Mouse (Mus musculus) kidney, adult 2 months (tissue): ENCODE measurements around the gene Hmgn1.

Source experiments
- CTCF ChIP-seq: fragments of 200-500 bp; conservative IDR thresholded peaks from 2 replicates; pipeline ENCODE4 v1.5.1; 2011; ENCODE audit warnings: low read depth, mild to moderate bottlenecking, control low read depth, low read length, moderate library complexity, mixed read lengths; ENCODE audit not compliant: insufficient read depth, insufficient read length
- POLR2A ChIP-seq: fragments of 200-500 bp; IDR thresholded peaks from one replicate; pipeline ENCODE4 v1.6.1; 2011; ENCODE audit warnings: low read depth, low read length, control low read depth

- TF ChIP-seq POLR2A (no peak), CTCF (no peak)
These were observed 937 bp upstream of the Hmgn1 start for GRCm38 (mm10) chr16:96128466-96128865.
